Mouse (Mus musculus): ENCODE data around the gene Nkd2. TPM values are rescaled to one million over a fixed set of nuclear protein-coding genes. Genes with fewer than 3 reads are reported as not detected.

The Nkd2 gene
- polyA plus RNA-seq, 1 experiment from 2014 or later: 9.8 TPM

DNA sequence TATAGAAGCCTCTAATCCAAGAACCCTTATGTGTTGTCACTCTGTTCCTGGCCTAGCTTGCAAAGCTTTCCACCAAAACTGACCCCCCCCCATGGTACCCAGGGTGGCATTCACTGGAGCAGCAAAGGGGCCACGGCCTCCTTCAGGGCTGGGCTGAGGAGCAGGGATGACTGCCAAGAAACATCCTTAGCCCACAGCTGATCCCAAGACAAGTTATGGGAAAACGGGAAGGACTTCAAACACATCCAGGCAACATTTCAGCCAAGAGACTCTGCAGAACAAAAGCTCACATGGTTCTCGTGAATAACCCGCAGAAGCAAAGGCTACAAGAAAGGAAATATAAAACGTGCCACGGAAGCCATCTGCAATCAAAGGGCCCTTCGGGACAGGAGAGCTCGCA lies 20.2 kb downstream of the Nkd2 start:
- H3K27me3 ChIP-seq (ENCODE audit: control insufficient read depth, insufficient read depth, low read length): no peaks in the 10 kb centered on the region
- H3K36me3 ChIP-seq (ENCODE audit: control insufficient read depth, insufficient read depth, low read length): no peaks in the 10 kb centered on the region
- ATAC-seq (ENCODE audit: low FRiP score) (no peak), DNase-seq (ENCODE audit: low spot score, missing footprints) (no peak)
- no peak overlapping the region for H3K4me2 ChIP-seq
- no peaks in the 10 kb centered on the region for H3K4me1 ChIP-seq (ENCODE audit: control insufficient read depth, insufficient read depth, low read length)
- no peaks in the 10 kb centered on the region for H3K9me3 ChIP-seq (ENCODE audit: control insufficient read depth, low read length)
- WGBS: 91% methylated on average over 8 of the region's 8 CpGs
- H3K4me3 ChIP-seq (ENCODE audit: low read depth, low read length): no peak overlapping the region
- no peak overlapping the region for H3K27ac ChIP-seq (ENCODE audit: low read depth, low read length)
- no peak overlapping the region for H3K9ac ChIP-seq (ENCODE audit: low read length)

DNA sequence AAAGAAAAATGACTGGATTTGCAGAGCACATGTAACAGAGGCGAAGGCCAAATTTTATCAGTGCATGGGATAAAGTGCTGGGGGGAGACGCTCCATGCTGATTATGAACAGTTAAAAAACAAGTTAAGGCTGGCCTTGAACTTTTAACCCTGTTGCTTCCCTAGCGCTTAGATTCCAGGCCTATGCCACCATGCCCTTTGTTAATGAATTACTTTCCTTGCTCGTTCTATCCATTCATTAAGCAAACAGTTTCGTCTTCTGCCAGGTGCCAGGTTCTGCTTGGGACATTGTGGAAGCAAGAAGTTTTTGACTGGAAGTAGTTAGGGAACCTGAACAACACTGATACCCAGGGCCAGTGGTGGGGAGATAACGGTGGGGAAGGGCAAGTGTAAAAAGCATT lies 23.7 kb downstream of the Nkd2 start:
- DNase-seq (ENCODE audit: low spot score, missing footprints): no peak
- H3K9me3 ChIP-seq (ENCODE audit: control insufficient read depth, low read length): no peaks in the 10 kb centered on the region
- no peaks in the 10 kb centered on the region for H3K36me3 ChIP-seq (ENCODE audit: control insufficient read depth, insufficient read depth, low read length)
- ATAC-seq (ENCODE audit: low FRiP score): no peak
- no peak overlapping the region for H3K4me3 ChIP-seq (ENCODE audit: low read depth, low read length)
- H3K27me3 ChIP-seq (ENCODE audit: control insufficient read depth, insufficient read depth, low read length): no peaks in the 10 kb centered on the region
- H3K27ac ChIP-seq (ENCODE audit: low read depth, low read length): no peak overlapping the region
- H3K4me2 ChIP-seq: no peak overlapping the region
- no peak overlapping the region for H3K9ac ChIP-seq (ENCODE audit: low read length)
- WGBS: 86% methylated on average over 6 of the region's 6 CpGs
- H3K4me1 ChIP-seq (ENCODE audit: control insufficient read depth, insufficient read depth, low read length): no peaks in the 10 kb centered on the region

DNA sequence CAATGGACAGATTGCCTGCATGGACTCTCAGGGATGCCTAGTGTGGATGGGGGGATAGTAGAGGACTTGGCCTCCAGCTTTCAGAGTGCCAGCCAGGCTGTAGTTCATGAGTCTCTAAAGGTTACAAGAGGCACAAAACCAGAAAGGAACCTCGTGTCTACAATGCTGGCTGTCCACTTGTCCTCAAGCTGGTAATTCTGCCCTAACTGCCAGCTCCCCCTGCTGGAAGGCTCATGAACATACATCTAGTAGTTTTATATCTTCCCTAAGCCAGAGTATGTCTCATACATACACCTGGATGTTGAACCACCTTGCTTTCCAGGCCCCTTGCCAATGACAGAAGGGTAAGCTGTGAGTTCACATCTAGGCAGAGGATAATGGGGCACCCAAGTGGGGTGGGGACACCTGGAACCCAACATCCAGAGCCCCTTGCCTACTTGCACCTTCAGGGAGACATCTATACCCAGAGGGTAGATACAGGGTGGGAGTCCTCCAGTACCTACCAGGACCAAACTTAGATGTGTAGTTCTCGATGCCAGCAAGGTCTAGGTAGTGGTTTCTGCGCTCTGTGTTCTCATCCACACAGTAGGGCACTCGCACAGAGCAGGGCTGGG lies 25.1 kb downstream of the Nkd2 start:
- no peaks in the 10 kb centered on the region for H3K27me3 ChIP-seq (ENCODE audit: control insufficient read depth, insufficient read depth, low read length)
- H3K4me1 ChIP-seq (ENCODE audit: control insufficient read depth, insufficient read depth, low read length): no peaks in the 10 kb centered on the region
- H3K4me2 ChIP-seq: no peak overlapping the region
- no peak overlapping the region for H3K27ac ChIP-seq (ENCODE audit: low read depth, low read length)
- no peak for ATAC-seq (ENCODE audit: low FRiP score)
- WGBS: 61% methylated on average over 4 of the region's 4 CpGs
- DNase-seq (ENCODE audit: low spot score, missing footprints): no peak
- no peaks in the 10 kb centered on the region for H3K36me3 ChIP-seq (ENCODE audit: control insufficient read depth, insufficient read depth, low read length)
- H3K4me3 ChIP-seq (ENCODE audit: low read depth, low read length): no peak overlapping the region
- H3K9me3 ChIP-seq (ENCODE audit: control insufficient read depth, low read length): no peaks in the 10 kb centered on the region
- H3K9ac ChIP-seq (ENCODE audit: low read length): no peak overlapping the region

DNA sequence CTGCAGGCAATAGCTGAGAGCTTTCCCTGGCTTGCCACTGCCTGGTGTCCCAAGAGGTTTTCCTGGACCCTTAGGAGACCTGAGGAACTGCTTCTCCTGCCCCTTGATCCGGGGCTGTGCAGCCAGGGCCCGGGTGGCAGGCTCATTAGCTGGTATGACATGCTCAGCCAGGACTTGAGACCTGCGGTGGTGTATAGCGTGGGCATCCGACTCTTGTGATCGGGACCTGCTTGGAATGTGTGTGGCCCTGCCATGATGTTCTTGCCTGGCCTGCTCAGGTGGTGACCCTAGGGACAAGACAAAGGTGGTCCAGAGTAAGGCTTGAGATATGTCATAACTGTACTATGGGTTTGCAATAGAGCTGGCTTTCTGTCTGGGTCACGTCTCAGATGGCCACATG lies 26.2 kb downstream of the Nkd2 start:
- no peak overlapping the region for H3K9ac ChIP-seq (ENCODE audit: low read length)
- H3K27ac ChIP-seq (ENCODE audit: low read depth, low read length): no peak overlapping the region
- H3K4me1 ChIP-seq (ENCODE audit: control insufficient read depth, insufficient read depth, low read length): no peaks in the 10 kb centered on the region
- ATAC-seq (ENCODE audit: low FRiP score) (no peak), DNase-seq (ENCODE audit: low spot score, missing footprints) (no peak)
- no peaks in the 10 kb centered on the region for H3K27me3 ChIP-seq (ENCODE audit: control insufficient read depth, insufficient read depth, low read length)
- no peaks in the 10 kb centered on the region for H3K9me3 ChIP-seq (ENCODE audit: control insufficient read depth, low read length)
- H3K4me3 ChIP-seq (ENCODE audit: low read depth, low read length): no peak overlapping the region
- peaks cover under 1% of the 10 kb centered on the region; the same call in 1 of the 2 replicates for H3K36me3 ChIP-seq (ENCODE audit: control insufficient read depth, insufficient read depth, low read length)
- no peak overlapping the region for H3K4me2 ChIP-seq
- WGBS: 91% methylated on average over 7 of the region's 7 CpGs

DNA sequence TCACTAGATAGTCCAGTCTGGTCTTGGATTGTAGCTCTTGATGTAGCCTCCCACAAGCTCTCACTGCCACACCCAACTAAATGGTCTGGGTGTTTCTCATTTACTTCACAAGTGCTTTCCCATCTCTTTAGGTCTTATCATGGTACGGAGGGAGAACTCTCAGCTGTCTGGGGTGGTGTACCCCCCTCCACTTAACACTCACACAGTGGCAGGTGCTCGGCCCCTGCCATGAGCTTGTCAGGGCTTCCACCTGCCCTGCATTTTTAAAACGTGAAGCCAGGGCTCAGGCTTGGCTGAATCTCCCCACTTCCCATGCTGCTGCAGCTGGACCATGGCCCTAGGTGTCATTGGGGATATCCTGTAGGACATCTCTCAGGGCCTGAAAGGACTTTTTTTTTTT lies 28.5 kb downstream of the Nkd2 start:
- H3K4me2 ChIP-seq: no peak overlapping the region
- peaks cover 8% of the 10 kb centered on the region for H3K36me3 ChIP-seq (ENCODE audit: control insufficient read depth, insufficient read depth, low read length)
- H3K9me3 ChIP-seq (ENCODE audit: control insufficient read depth, low read length): no peaks in the 10 kb centered on the region
- H3K27me3 ChIP-seq (ENCODE audit: control insufficient read depth, insufficient read depth, low read length): no peaks in the 10 kb centered on the region
- no peaks in the 10 kb centered on the region for H3K4me1 ChIP-seq (ENCODE audit: control insufficient read depth, insufficient read depth, low read length)
- H3K27ac ChIP-seq (ENCODE audit: low read depth, low read length): no peak overlapping the region
- WGBS: 74% methylated on average over 3 of the region's 3 CpGs
- H3K4me3 ChIP-seq (ENCODE audit: low read depth, low read length): no peak overlapping the region
- H3K9ac ChIP-seq (ENCODE audit: low read length): no peak overlapping the region
- no peak for ATAC-seq (ENCODE audit: low FRiP score)
- no peak for DNase-seq (ENCODE audit: low spot score, missing footprints)

DNA sequence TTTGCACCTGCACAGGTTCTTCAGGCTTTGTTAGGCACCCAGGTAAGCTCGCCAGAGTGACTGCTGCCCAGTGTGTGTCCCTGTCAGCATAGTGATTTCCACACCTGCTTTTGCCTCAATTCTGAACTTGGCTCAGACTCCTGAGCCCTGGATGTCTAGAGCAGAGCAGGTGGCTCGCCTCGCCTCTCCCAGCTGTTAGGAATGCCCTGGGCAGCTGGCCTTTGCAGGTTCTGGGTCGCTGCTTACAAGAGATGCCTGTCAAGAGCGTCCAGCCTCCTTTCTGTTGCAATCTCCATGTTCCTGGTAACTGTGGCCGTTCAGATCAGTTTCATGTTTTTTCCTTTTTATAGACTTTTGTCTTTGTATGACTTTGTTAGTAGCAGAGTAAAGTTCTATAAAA lies 31.1 kb downstream of the Nkd2 start:
- ATAC-seq (ENCODE audit: low FRiP score): no peak
- Histone ChIP-seq H3K4me1 (ENCODE audit: control insufficient read depth, insufficient read depth, low read length) (no peaks in the 10 kb centered on the region), H3K4me2 (no peak overlapping the region), H3K4me3 (ENCODE audit: low read depth, low read length) (no peak overlapping the region), H3K9me3 (ENCODE audit: control insufficient read depth, low read length) (no peaks in the 10 kb centered on the region), H3K9ac (ENCODE audit: low read length) (no peak overlapping the region), H3K36me3 (ENCODE audit: control insufficient read depth, insufficient read depth, low read length) (peaks cover 14% of the 10 kb centered on the region), H3K27ac (ENCODE audit: low read depth, low read length) (no peak overlapping the region), H3K27me3 (ENCODE audit: control insufficient read depth, insufficient read depth, low read length) (no peaks in the 10 kb centered on the region)
- DNase-seq (ENCODE audit: low spot score, missing footprints): no peak
- 76% methylated on average over 6 of the region's 6 CpGs for WGBS

DNA sequence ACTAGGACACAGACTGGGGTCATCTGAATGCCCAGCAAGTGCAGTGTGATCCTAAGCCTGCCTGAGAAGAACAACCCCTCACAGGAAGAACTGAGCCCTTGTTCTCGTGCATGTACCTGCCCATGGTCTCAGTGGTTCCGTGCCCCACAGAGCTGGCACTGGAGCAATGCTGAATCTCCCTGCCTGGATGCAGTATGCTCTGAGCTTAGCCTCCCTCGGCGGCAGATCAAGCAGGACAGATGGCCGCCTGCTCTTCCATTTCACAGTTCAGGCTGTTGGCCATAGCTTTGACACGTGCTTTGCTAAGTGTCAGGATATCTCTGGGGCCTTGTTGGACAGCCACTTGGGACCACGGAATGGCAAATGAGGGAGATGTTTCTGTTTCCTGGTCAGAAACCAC lies 33.2 kb downstream of the Nkd2 start:
- no peaks in the 10 kb centered on the region for H3K4me1 ChIP-seq (ENCODE audit: control insufficient read depth, insufficient read depth, low read length)
- H3K36me3 ChIP-seq (ENCODE audit: control insufficient read depth, insufficient read depth, low read length): peaks cover 28% of the 10 kb centered on the region
- H3K4me3 ChIP-seq (ENCODE audit: low read depth, low read length): no peak overlapping the region
- DNase-seq (ENCODE audit: low spot score, missing footprints): no peak
- no peaks in the 10 kb centered on the region for H3K27me3 ChIP-seq (ENCODE audit: control insufficient read depth, insufficient read depth, low read length)
- H3K9me3 ChIP-seq (ENCODE audit: control insufficient read depth, low read length): no peaks in the 10 kb centered on the region
- no peak overlapping the region for H3K9ac ChIP-seq (ENCODE audit: low read length)
- no peak for ATAC-seq (ENCODE audit: low FRiP score)
- no peak overlapping the region for H3K4me2 ChIP-seq
- H3K27ac ChIP-seq (ENCODE audit: low read depth, low read length): no peak overlapping the region
- 91% methylated on average over 7 of the region's 7 CpGs for WGBS

DNA sequence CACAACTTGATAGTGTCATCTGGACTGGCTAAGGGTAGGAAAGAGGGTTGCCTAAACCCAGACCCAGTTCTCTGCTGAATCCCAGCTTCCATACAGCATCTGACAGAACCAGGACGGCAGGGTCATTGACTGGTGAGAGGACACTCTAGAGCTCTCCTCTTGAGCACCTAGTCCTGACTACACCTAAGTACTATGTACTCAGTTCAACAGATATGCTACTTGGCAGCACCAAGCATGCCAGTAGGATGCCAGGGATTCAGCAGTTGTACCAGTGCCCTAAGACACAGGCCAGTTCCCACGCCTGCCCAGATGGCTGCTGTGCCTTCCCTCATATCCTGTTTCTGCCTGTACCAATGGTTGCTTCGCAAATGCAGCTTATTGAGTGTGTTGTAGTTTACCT lies 34.5 kb downstream of the Nkd2 start:
- no peaks in the 10 kb centered on the region for H3K9me3 ChIP-seq (ENCODE audit: control insufficient read depth, low read length)
- H3K4me3 ChIP-seq (ENCODE audit: low read depth, low read length): no peak overlapping the region
- H3K36me3 ChIP-seq (ENCODE audit: control insufficient read depth, insufficient read depth, low read length): peaks cover 31% of the 10 kb centered on the region
- DNase-seq (ENCODE audit: low spot score, missing footprints): no peak
- no peak overlapping the region for H3K27ac ChIP-seq (ENCODE audit: low read depth, low read length)
- WGBS: 92% methylated on average over 3 of the region's 3 CpGs
- no peaks in the 10 kb centered on the region for H3K27me3 ChIP-seq (ENCODE audit: control insufficient read depth, insufficient read depth, low read length)
- ATAC-seq (ENCODE audit: low FRiP score): no peak
- H3K4me1 ChIP-seq (ENCODE audit: control insufficient read depth, insufficient read depth, low read length): no peaks in the 10 kb centered on the region
- no peak overlapping the region for H3K9ac ChIP-seq (ENCODE audit: low read length)
- no peak overlapping the region for H3K4me2 ChIP-seq

DNA sequence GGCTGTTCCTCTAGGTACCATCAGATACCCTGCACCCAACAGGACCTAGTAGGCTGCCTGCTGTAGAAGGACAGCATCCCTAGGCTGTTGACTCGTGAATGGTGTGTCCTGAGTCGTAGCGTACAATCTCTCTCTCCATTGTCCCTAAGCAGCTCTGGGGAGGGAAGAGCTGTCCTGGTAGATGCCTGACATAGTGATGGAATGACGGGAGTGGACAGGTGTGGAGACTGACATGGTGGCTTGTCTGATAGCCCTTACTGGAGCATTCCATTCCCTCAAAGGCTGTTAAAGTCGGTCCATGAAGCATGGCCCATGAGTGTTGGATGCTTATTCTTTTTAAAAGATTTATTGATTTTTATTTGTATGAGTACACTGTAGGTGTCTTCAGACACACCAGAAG lies 42.5 kb downstream of the Nkd2 start:
- Histone ChIP-seq H3K4me2 (no peak overlapping the region), H3K9me3 (ENCODE audit: control insufficient read depth, low read length) (no peaks in the 10 kb centered on the region), H3K9ac (ENCODE audit: low read length) (no peak overlapping the region), H3K27me3 (ENCODE audit: control insufficient read depth, insufficient read depth, low read length) (no peaks in the 10 kb centered on the region), H3K27ac (ENCODE audit: low read depth, low read length) (no peak overlapping the region), H3K36me3 (ENCODE audit: control insufficient read depth, insufficient read depth, low read length) (peaks cover 35% of the 10 kb centered on the region), H3K4me1 (ENCODE audit: control insufficient read depth, insufficient read depth, low read length) (no peaks in the 10 kb centered on the region), H3K4me3 (ENCODE audit: low read depth, low read length) (no peak overlapping the region)
- ATAC-seq (ENCODE audit: low FRiP score): no peak
- no peak for DNase-seq (ENCODE audit: low spot score, missing footprints)
- 91% methylated on average over 5 of the region's 5 CpGs for WGBS

Measured in midbrain, embryonic 11.5 days (tissue).